Comparison of ENCODE assay signal across 26 mouse cellular contexts in the genomic region with DNA sequence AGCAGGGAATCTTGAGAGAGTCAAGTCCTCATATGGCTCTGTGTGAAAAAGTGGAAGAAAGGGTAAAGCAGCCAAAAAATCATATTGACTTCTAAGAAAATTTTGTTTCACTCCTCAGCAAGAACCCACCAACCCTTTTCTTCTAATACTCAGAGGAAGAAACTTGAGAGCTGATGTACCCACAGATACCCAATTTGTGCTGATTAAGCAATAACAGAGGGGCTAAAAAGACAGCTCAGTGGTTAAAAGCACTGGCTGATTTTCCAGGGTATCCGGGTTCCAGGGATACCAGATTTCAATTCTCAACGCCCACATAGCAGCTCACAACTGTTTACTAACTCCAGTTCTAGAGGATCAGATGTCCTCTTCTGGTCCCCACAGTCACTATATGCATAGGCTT.
"Had no signal": no experiment of that assay in that cellular context is flagged by ENCODE, and none has a peak within 500 bp of the region (broad histone marks: within the 10 kb centered on the region; RNA-seq: fewer than 3 reads in every experiment).

No protein-coding gene starts in this region.

- H3K9ac ChIP-seq: heart, embryonic 12.5 days; hindbrain, embryonic 13.5 days; hindbrain, embryonic 15.5 days; kidney, embryonic 15.5 days; limb, embryonic 13.5 days; limb, embryonic 15.5 days; liver, embryonic 12.5 days; liver, embryonic 14.5 days had no signal

- H3K27ac ChIP-seq: gastrocnemius, adult 2 months; heart, embryonic 10.5 days; hindbrain, embryonic 13.5 days; hindbrain, embryonic 15.5 days; hindbrain, postnatal 0 days; kidney, embryonic 15.5 days; kidney, postnatal 0 days; limb, embryonic 13.5 days; limb, embryonic 15.5 days; liver, embryonic 12.5 days; liver, embryonic 14.5 days had no signal

- H3K4me3 ChIP-seq: gastrocnemius, adult 2 months; heart, embryonic 10.5 days; heart, embryonic 12.5 days; hindbrain, embryonic 13.5 days; hindbrain, embryonic 15.5 days; kidney, embryonic 15.5 days; limb, embryonic 13.5 days; limb, embryonic 15.5 days; liver, embryonic 12.5 days had no signal

- H3K4me1 ChIP-seq: heart, embryonic 10.5 days; hindbrain, embryonic 15.5 days; kidney, embryonic 15.5 days; limb, embryonic 15.5 days; liver, embryonic 12.5 days had no signal

- H3K4me2 ChIP-seq: heart, embryonic 12.5 days; hindbrain, embryonic 13.5 days; hindbrain, embryonic 15.5 days; kidney, embryonic 15.5 days; limb, embryonic 13.5 days; limb, embryonic 15.5 days; liver, embryonic 12.5 days had no signal

- H3K9me3 ChIP-seq: heart, embryonic 10.5 days; heart, embryonic 12.5 days; hindbrain, embryonic 13.5 days; hindbrain, embryonic 15.5 days; kidney, embryonic 15.5 days; limb, embryonic 15.5 days; liver, embryonic 12.5 days had no signal

- DNase-seq: gastrocnemius, adult 2 months; gastrocnemius, postnatal 10 days; gastrocnemius, postnatal 25 days; heart, adult 18-20 months; heart, postnatal 10 days; heart, postnatal 4 days; kidney, adult 11 months; kidney, adult 2 months; kidney, adult 9 months; kidney, postnatal 14 days; kidney, postnatal 36 days; layer of hippocampus, adult 9-11 months; layer of hippocampus, postnatal 36 days; left cerebral cortex, postnatal 4 days had no signal

- H3K27me3 ChIP-seq: heart, embryonic 12.5 days; hindbrain, embryonic 13.5 days; hindbrain, embryonic 15.5 days; kidney, embryonic 15.5 days; limb, embryonic 13.5 days; limb, embryonic 15.5 days; liver, embryonic 12.5 days had no signal

- H3K36me3 ChIP-seq: heart, embryonic 10.5 days; heart, embryonic 12.5 days; hindbrain, embryonic 13.5 days; hindbrain, embryonic 15.5 days; kidney, embryonic 15.5 days; limb, embryonic 13.5 days; limb, embryonic 15.5 days; liver, embryonic 12.5 days had no signal

- ATAC-seq: hindbrain, postnatal 0 days; intestine, embryonic 16.5 days; liver, embryonic 12.5 days had no signal
